Mouse (Mus musculus) myocyte (in vitro differentiated cells): ENCODE data around the gene Fam117b. TPM values are rescaled to one million over a fixed set of nuclear protein-coding genes. Genes with fewer than 3 reads are reported as not detected.

Experiments used
- H3K27me3 ChIP-seq: one replicate; pipeline ENCODE4 v1.6.1; 2011; ENCODE audit not compliant: control insufficient read depth, insufficient read depth, insufficient read length
- H3K36me3 ChIP-seq: one replicate; pipeline ENCODE4 v1.6.1; 2011; ENCODE audit not compliant: control insufficient read depth, insufficient read depth
- H3K4me2 ChIP-seq: one replicate; pipeline ENCODE4 v1.6.1; 2011; ENCODE audit warnings: low read depth, control low read depth
- H3K4me3 ChIP-seq: one replicate; pipeline ENCODE4 v1.5.1; 2011; ENCODE audit warnings: mild to moderate bottlenecking, control low read depth, moderate library complexity
- H3K79me2 ChIP-seq: one replicate; pipeline ENCODE4 v1.6.1; 2011; ENCODE audit not compliant: control insufficient read depth, insufficient read depth
- H3ac ChIP-seq: one replicate; pipeline ENCODE4 v1.6.1; 2011; ENCODE audit not compliant: control insufficient read depth, insufficient read length
- CEBPB ChIP-seq: IDR thresholded peaks from 2 replicates; pipeline ENCODE4 v1.6.1; 2011; ENCODE audit warnings: mild to moderate bottlenecking, moderate library complexity; ENCODE audit not compliant: poor library complexity, insufficient read depth, severe bottlenecking
- E2F4 ChIP-seq: IDR thresholded peaks from one replicate; pipeline ENCODE4 v1.6.1; 2011; ENCODE audit warnings: mild to moderate bottlenecking, control low read depth, moderate library complexity; ENCODE audit not compliant: insufficient read depth
- MAX ChIP-seq: IDR thresholded peaks from one replicate; pipeline ENCODE4 v1.6.1; 2011; ENCODE audit warnings: low read depth, mild to moderate bottlenecking, control low read depth
- MYOD1 ChIP-seq, 3 experiments: IDR thresholded peaks; one replicate each; pipeline ENCODE4 v1.6.1; 2011; ENCODE audit warnings: control low read depth in 2 of 3, low read depth in 2 of 3, mild to moderate bottlenecking in 2 of 3, moderate library complexity in 1 of 3; ENCODE audit not compliant: insufficient read length in 2 of 3, control insufficient read depth in 1 of 3
- MYOG ChIP-seq, 3 experiments: IDR thresholded peaks; one replicate each; pipeline ENCODE4 v1.6.1; 2011; ENCODE audit warnings: control low read depth in 2 of 3, low read depth in 2 of 3, mild to moderate bottlenecking in 2 of 3; ENCODE audit not compliant: insufficient read length in 2 of 3, control insufficient read depth in 1 of 3, insufficient read depth in 1 of 3
- POLR2A ChIP-seq: IDR thresholded peaks from one replicate; pipeline ENCODE4 v1.6.1; 2011; ENCODE audit warnings: low read depth, mild to moderate bottlenecking, control low read depth, moderate library complexity; ENCODE audit not compliant: insufficient read length
- POLR2AphosphoS2 ChIP-seq: IDR thresholded peaks from one replicate; pipeline ENCODE4 v1.6.1; 2011; ENCODE audit warnings: low read depth, control low read depth; ENCODE audit not compliant: insufficient read length
- REST ChIP-seq: IDR thresholded peaks from one replicate; pipeline ENCODE4 v1.6.1; 2011; ENCODE audit warnings: mild to moderate bottlenecking, control low read depth, moderate library complexity; ENCODE audit not compliant: insufficient read depth, insufficient read length
- SRF ChIP-seq: IDR thresholded peaks from one replicate; pipeline ENCODE4 v1.6.1; 2011; ENCODE audit warnings: low read depth; ENCODE audit not compliant: control insufficient read depth, insufficient read length
- TCF12 ChIP-seq: IDR thresholded peaks from one replicate; pipeline ENCODE4 v1.6.1; 2011; ENCODE audit warnings: mild to moderate bottlenecking, control low read depth; ENCODE audit not compliant: poor library complexity, insufficient read depth, severe bottlenecking
- TCF3 ChIP-seq: IDR thresholded peaks from one replicate; pipeline ENCODE4 v1.6.1; 2011; ENCODE audit warnings: low read depth, control low read depth; ENCODE audit not compliant: insufficient read length
- USF1 ChIP-seq: IDR thresholded peaks from one replicate; pipeline ENCODE4 v1.6.1; 2011; ENCODE audit warnings: low read depth, mild to moderate bottlenecking, control low read depth, moderate library complexity
- polyA plus RNA-seq: library from polyadenylated mRNA; unstranded; fragments of >200 nt; fragmentation: generic; extraction: Trizol; gene quantifications from one replicate; pipeline ENCODE4 v1.2.1, GENCODE M21; 2012; ENCODE audit warnings: missing spikeins

Fam117b gene
- polyA plus RNA-seq, 1 experiment: 4.3 TPM

DNA sequence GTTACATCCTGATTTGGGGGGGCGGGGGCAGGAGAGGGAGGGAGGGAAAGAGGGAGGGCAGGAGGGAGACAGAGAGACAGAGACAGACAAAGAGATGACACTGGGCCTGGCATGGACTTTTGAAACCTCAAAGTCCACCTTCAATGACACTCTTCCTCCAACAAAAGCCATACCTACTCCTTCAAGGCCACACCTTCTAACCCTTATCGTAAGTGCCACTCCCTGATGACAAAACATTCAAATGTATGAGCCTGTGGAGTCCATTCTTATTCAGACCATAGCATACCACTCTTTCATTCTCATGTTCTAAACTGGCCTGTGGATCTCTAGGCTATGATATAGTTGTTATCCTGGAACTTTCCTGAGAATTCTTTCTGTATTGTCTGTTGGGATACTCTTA, 11.6 kb downstream of the Fam117b start:
- Histone ChIP-seq H3K4me2 (no peak overlapping the region), H3K79me2 (peaks cover 42% of the 10 kb centered on the region), H3ac (no peak overlapping the region), H3K4me3 (no peak overlapping the region), H3K27me3 (no peaks in the 10 kb centered on the region), H3K36me3 (no peaks in the 10 kb centered on the region)
- no peak for TF ChIP-seq POLR2A
- no peak for TF ChIP-seq TCF12
- TF ChIP-seq SRF: no peak
- no peak for TF ChIP-seq USF1
- TF ChIP-seq MYOD1 (IDR thresholded peaks at IDR 0.05; ENCODE audit: control insufficient read depth in 1 of 3, insufficient read length in 2 of 3, low read depth in 2 of 3): no peak
- no peak for TF ChIP-seq MAX
- TF ChIP-seq CEBPB: no peak

DNA sequence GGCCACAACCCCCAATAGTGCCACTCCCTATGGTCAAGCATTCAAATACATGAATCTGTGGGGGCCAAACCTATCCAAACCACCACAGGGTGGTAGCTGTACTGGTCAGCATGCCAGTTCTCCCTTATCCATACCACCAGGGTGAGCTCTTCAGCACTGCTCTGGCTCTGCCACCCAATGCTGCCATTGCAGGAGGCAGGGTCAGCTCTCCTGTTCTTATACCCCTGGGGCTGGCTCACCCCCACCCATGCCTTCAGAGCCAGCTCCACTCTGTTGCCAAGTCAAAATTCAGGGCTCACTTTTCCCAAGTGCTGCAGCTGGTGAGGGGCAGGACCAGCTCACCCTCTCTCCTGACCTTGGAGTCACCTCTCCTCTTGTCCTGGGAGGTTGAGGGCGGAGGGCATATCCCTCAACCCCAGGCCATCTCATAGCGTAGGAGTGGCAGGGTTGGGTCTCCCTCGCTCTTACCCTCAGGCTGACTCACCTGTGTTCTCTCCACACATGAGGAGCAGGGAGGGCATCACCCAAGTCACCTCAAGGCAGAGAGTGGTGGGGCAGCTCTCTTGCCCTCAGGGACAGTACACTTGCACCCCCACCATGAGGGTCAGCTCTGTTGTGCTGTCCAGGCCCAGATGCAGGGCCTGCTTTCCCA, 13.3 kb downstream of the Fam117b start:
- TF ChIP-seq USF1: no peak
- TF ChIP-seq POLR2AphosphoS2: no peak
- TF ChIP-seq SRF: no peak
- no peak for TF ChIP-seq MAX
- Histone ChIP-seq H3K36me3 (no peaks in the 10 kb centered on the region), H3K4me3 (no peak overlapping the region), H3K79me2 (peaks cover 34% of the 10 kb centered on the region), H3K4me2 (no peak overlapping the region), H3ac (no peak overlapping the region), H3K27me3 (no peaks in the 10 kb centered on the region)

DNA sequence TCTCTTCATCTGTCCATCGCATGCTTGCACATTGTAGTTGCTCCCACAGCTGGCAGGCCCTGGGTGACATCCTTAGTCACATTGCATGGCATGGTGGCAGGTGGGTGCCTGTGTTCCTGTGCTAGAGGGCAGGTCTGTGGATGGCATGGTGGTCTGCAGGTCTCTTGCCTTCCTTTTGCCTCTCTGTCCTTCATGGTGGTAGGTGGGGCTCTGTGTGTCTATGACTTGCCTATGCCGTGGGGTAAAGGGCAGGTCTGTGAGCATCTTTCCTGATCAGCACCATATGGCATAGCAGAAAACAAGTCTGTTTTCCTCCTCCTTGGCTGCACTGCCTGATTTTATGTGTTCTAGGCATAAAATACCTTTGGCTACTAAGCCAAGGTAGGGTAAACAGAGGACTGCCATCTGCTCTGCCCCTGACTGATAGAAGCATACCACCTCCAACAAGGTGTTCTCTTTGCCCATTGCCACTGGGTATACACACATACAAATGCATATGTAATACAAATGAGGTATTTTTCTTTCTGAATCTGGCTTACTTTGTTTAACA, 14.4 kb downstream of the Fam117b start:
- H3K4me3 ChIP-seq: no peak overlapping the region
- H3K36me3 ChIP-seq: no peaks in the 10 kb centered on the region
- no peak overlapping the region for H3ac ChIP-seq
- H3K27me3 ChIP-seq: no peaks in the 10 kb centered on the region
- TF ChIP-seq MYOD1 (IDR thresholded peaks at IDR 0.05; ENCODE audit: control insufficient read depth in 1 of 3, insufficient read length in 2 of 3, low read depth in 2 of 3): no peak
- no peak for TF ChIP-seq POLR2A
- no peak for TF ChIP-seq TCF3
- no peak for TF ChIP-seq E2F4
- H3K79me2 ChIP-seq: peaks cover 37% of the 10 kb centered on the region
- H3K4me2 ChIP-seq: no peak overlapping the region

DNA sequence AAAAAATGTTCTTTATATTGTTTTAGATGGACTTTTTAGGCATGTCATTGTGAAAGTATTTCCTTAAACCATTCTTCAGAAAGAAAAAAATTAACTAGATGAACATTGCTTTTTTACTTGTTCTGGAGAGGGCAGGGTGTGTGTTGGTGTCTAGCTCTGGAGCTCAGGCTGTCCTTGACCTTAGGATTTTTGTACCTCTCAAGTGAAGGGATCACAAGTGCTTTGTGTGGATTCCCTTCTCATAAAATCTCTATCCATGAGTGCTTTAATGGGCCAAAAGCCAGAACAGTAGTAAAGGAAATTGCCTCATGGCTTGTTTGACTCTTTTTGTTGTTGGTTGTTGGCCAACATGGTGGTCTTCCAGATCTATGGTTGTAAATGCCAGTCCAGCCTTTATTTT, 18.1 kb downstream of the Fam117b start:
- Histone ChIP-seq H3ac (no peak overlapping the region), H3K27me3 (no peaks in the 10 kb centered on the region), H3K4me3 (no peak overlapping the region), H3K36me3 (no peaks in the 10 kb centered on the region), H3K4me2 (no peak overlapping the region), H3K79me2 (peaks cover 32% of the 10 kb centered on the region)
- TF ChIP-seq MYOG (IDR thresholded peaks at IDR 0.05; ENCODE audit: control insufficient read depth in 1 of 3, insufficient read depth in 1 of 3, insufficient read length in 2 of 3, low read depth in 2 of 3): no peak
- no peak for TF ChIP-seq TCF12
- TF ChIP-seq MYOD1 (IDR thresholded peaks at IDR 0.05; ENCODE audit: control insufficient read depth in 1 of 3, insufficient read length in 2 of 3, low read depth in 2 of 3): no peak
- no peak for TF ChIP-seq POLR2A
- no peak for TF ChIP-seq USF1
- no peak for TF ChIP-seq POLR2AphosphoS2
- no peak for TF ChIP-seq SRF
- TF ChIP-seq REST: no peak
- TF ChIP-seq CEBPB: no peak
- no peak for TF ChIP-seq TCF3
- TF ChIP-seq E2F4: no peak
- no peak for TF ChIP-seq MAX

DNA sequence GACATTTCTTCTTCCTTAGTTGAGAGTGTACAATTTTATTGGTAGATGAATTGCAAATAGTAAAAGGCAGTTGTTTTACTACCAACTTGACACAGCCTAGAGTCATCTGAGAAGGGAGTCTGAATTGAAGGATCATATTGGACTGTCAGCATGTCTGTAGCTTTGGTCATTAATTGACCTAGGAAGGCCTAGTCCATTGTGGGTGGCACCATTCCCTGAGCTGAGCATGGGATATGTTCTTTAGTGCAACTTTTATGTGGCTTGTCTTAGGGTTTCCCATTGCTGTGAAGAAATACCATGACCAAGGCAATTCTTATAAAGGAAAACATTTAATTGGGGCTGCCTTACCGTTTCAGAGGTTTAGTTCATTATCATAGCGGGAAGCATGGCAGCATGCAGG, 20.2 kb downstream of the Fam117b start:
- H3K4me2 ChIP-seq: no peak overlapping the region
- no peak overlapping the region for H3K4me3 ChIP-seq
- TF ChIP-seq E2F4: no peak
- no peak for TF ChIP-seq REST
- no peak for TF ChIP-seq TCF3
- no peak for TF ChIP-seq TCF12
- no peak for TF ChIP-seq USF1
- TF ChIP-seq POLR2A: no peak
- no peak for TF ChIP-seq POLR2AphosphoS2
- TF ChIP-seq CEBPB: no peak
- no peak for TF ChIP-seq MYOG (IDR thresholded peaks at IDR 0.05; ENCODE audit: control insufficient read depth in 1 of 3, insufficient read depth in 1 of 3, insufficient read length in 2 of 3, low read depth in 2 of 3)
- H3ac ChIP-seq: no peak overlapping the region
- H3K36me3 ChIP-seq: no peaks in the 10 kb centered on the region
- H3K27me3 ChIP-seq: no peaks in the 10 kb centered on the region
- H3K79me2 ChIP-seq: peaks cover 27% of the 10 kb centered on the region
